Mouse (Mus musculus): ENCODE measurements around the gene Amz2. TPM values are rescaled to one million over a fixed set of nuclear protein-coding genes. Genes with fewer than 3 reads are reported as not detected.
"Not testable (repeated sequence)": the region's sequence is repeated elsewhere in the genome, so short reads cannot be mapped to it uniquely, and the experiment has no call there.

Gene Amz2
- polyA plus RNA-seq, 1 experiment from 2014 or later: 50.1 TPM

- Histone ChIP-seq H3K36me3 (ENCODE audit: control insufficient read depth, insufficient read depth, low read length) (no peaks in the 10 kb centered on the region), H3K4me3 (ENCODE audit: low read depth, low read length) (no peak overlapping the region), H3K4me2 (ENCODE audit: low read depth, severe bottlenecking) (no peak overlapping the region), H3K27ac (replicated peaks; ENCODE audit: low read depth, low read length) (no peak overlapping the region), H3K9me3 (ENCODE audit: control insufficient read depth, low read length) (no peaks in the 10 kb centered on the region), H3K4me1 (ENCODE audit: control insufficient read depth, insufficient read depth, low read length) (no peaks in the 10 kb centered on the region), H3K9ac (ENCODE audit: low read length) (no peak overlapping the region), H3K27me3 (ENCODE audit: control insufficient read depth, insufficient read depth, low read length) (no peaks in the 10 kb centered on the region)
- DNase-seq (ENCODE audit: low spot score) (no peak), ATAC-seq (ENCODE audit: insufficient number of reproducible peaks, low FRiP score, low TSS enrichment, low read depth) (no peak)
- 83% methylated on average over 16 of the region's 16 CpGs for WGBS
These were observed 54.0 kb downstream of the Amz2 start for GRCm38 (mm10) chr11:109479575-109480285.

DNA sequence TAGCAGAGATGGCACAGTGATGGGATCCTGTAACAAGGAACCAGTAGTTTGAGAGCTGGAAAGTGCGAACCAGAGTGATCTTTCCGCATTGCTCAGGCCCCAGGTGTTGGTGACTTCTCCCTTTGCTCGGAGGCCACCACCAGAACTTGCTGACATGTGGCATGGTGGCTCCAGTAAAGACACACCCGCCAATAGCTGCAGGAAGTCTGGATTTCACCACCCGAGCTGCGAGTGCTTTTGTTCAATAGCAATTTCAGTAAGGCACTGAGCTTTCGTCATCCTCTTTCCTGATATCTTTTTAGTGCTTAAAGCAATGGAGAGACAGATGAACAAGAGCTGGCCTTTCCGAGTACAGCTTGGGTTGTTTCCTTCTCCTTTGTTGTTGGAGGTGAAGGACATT, 54.7 kb downstream of the Amz2 start:
- no peak for ATAC-seq (ENCODE audit: insufficient number of reproducible peaks, low FRiP score, low TSS enrichment, low read depth)
- H3K27me3 ChIP-seq (ENCODE audit: control insufficient read depth, insufficient read depth, low read length): no peaks in the 10 kb centered on the region
- H3K27ac ChIP-seq (replicated peaks; ENCODE audit: low read depth, low read length): no peak overlapping the region
- no peak overlapping the region for H3K4me3 ChIP-seq (ENCODE audit: low read depth, low read length)
- WGBS: 81% methylated on average over 8 of the region's 8 CpGs
- H3K36me3 ChIP-seq (ENCODE audit: control insufficient read depth, insufficient read depth, low read length): no peaks in the 10 kb centered on the region
- DNase-seq (ENCODE audit: low spot score): no peak
- H3K4me1 ChIP-seq (ENCODE audit: control insufficient read depth, insufficient read depth, low read length): no peaks in the 10 kb centered on the region
- no peak overlapping the region for H3K4me2 ChIP-seq (ENCODE audit: low read depth, severe bottlenecking)
- H3K9ac ChIP-seq (ENCODE audit: low read length): no peak overlapping the region
- no peaks in the 10 kb centered on the region for H3K9me3 ChIP-seq (ENCODE audit: control insufficient read depth, low read length)

DNA sequence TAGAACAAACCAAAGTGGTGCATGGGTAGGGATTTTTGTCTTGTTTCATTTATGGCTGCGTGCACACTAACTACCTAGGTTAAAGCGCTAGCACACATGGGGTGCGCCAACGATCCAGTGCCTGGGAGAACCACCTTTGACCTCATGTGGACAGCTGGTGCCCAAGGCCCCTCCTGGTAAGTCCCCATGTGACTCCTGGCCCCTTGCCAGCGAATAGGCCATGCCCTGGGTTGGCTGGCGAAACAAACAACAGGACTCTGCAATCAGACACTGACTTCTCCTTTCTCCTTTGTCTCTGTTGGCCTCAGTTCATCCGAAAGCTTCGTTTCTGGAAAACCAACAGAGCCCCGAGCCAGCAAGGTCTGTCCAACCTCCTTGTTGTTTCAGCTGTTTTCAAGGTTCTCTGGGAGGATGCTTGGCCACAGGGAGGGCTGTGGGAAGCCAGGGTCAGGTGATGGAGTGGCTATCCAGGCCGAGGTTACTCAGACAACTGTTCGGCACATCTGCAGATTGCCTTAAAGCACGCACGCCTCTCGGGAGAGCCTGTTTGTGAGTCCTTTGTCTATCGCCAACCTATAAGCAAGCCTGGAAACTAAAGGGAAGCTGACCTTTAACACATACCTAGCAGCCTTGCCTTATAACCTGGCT, 59.8 kb downstream of the Amz2 start:
- no peaks in the 10 kb centered on the region for H3K9me3 ChIP-seq (ENCODE audit: control insufficient read depth, low read length)
- no peak overlapping the region for H3K9ac ChIP-seq (ENCODE audit: low read length)
- ATAC-seq (ENCODE audit: insufficient number of reproducible peaks, low FRiP score, low TSS enrichment, low read depth): no peak
- H3K4me1 ChIP-seq (ENCODE audit: control insufficient read depth, insufficient read depth, low read length): no peaks in the 10 kb centered on the region
- DNase-seq (ENCODE audit: low spot score): no peak
- H3K4me2 ChIP-seq (ENCODE audit: low read depth, severe bottlenecking): no peak overlapping the region
- no peaks in the 10 kb centered on the region for H3K36me3 ChIP-seq (ENCODE audit: control insufficient read depth, insufficient read depth, low read length)
- WGBS: 89% methylated on average over 15 of the region's 15 CpGs
- no peak overlapping the region for H3K27ac ChIP-seq (replicated peaks; ENCODE audit: low read depth, low read length)
- no peaks in the 10 kb centered on the region for H3K27me3 ChIP-seq (ENCODE audit: control insufficient read depth, insufficient read depth, low read length)
- H3K4me3 ChIP-seq (ENCODE audit: low read depth, low read length): no peak overlapping the region

DNA sequence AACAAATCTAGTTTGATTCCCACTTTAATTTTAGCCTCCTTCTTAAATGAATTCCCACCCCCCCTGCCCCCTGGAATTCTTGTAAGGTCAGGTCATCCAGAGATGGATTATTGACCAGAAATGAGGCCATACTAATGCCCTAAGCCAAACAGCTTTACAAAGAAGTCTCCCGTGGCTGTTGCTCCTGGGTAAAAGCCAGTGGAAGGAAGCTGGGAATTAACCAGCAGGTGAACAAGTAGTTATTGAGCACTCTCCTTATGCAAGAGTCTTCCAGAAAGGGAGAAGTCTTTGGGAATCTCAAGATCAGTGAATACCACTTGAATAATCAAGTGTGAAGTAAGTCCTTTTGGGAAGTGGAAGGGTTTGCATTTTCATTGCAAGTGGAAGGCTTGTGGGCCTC, 61.4 kb downstream of the Amz2 start:
- Histone ChIP-seq H3K36me3 (ENCODE audit: control insufficient read depth, insufficient read depth, low read length) (no peaks in the 10 kb centered on the region), H3K4me1 (ENCODE audit: control insufficient read depth, insufficient read depth, low read length) (no peaks in the 10 kb centered on the region), H3K27ac (replicated peaks; ENCODE audit: low read depth, low read length) (no peak overlapping the region), H3K4me2 (ENCODE audit: low read depth, severe bottlenecking) (no peak overlapping the region), H3K9me3 (ENCODE audit: control insufficient read depth, low read length) (no peaks in the 10 kb centered on the region), H3K27me3 (ENCODE audit: control insufficient read depth, insufficient read depth, low read length) (no peaks in the 10 kb centered on the region), H3K4me3 (ENCODE audit: low read depth, low read length) (no peak overlapping the region), H3K9ac (ENCODE audit: low read length) (no peak overlapping the region)
- ATAC-seq (ENCODE audit: insufficient number of reproducible peaks, low FRiP score, low TSS enrichment, low read depth) (no peak), DNase-seq (ENCODE audit: low spot score) (no peak)
- 64% methylated on average over 1 of the region's 1 CpGs for WGBS

GRCm38 (mm10) chr11:109487991-109488684, 62.4 kb downstream of the Amz2 start:
- ATAC-seq (ENCODE audit: insufficient number of reproducible peaks, low FRiP score, low TSS enrichment, low read depth) (no peak), DNase-seq (ENCODE audit: low spot score) (no peak)
- Histone ChIP-seq H3K4me3 (ENCODE audit: low read depth, low read length) (no peak overlapping the region), H3K9me3 (ENCODE audit: control insufficient read depth, low read length) (no peaks in the 10 kb centered on the region), H3K27me3 (ENCODE audit: control insufficient read depth, insufficient read depth, low read length) (no peaks in the 10 kb centered on the region), H3K27ac (replicated peaks; ENCODE audit: low read depth, low read length) (no peak overlapping the region), H3K4me2 (ENCODE audit: low read depth, severe bottlenecking) (no peak overlapping the region), H3K36me3 (ENCODE audit: control insufficient read depth, insufficient read depth, low read length) (no peaks in the 10 kb centered on the region), H3K9ac (ENCODE audit: low read length) (no peak overlapping the region), H3K4me1 (ENCODE audit: control insufficient read depth, insufficient read depth, low read length) (no peaks in the 10 kb centered on the region)
- WGBS: 80% methylated on average over 10 of the region's 10 CpGs

DNA sequence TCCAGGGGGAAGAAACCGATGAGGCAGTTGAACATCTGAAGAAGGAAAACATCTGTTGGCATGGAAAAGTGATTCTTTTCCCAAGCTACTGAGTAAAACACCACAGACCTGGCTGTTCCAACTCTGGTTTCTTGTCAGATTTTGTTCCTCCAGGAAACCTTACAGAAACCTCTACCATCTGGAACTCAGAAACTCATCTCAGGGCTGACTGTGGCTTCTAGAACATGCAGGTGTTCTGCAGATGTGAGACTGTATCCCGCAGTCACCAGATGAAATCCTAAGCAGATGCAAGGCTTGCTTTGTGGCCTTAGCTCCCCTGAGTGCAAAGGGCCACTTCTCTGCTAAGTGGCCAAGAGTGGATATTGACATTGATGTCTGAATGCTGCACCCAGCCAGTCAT, 64.0 kb downstream of the Amz2 start:
- Histone ChIP-seq H3K36me3 (ENCODE audit: control insufficient read depth, insufficient read depth, low read length) (no peaks in the 10 kb centered on the region), H3K9ac (ENCODE audit: low read length) (no peak overlapping the region), H3K9me3 (ENCODE audit: control insufficient read depth, low read length) (no peaks in the 10 kb centered on the region), H3K4me3 (ENCODE audit: low read depth, low read length) (no peak overlapping the region), H3K27ac (replicated peaks; ENCODE audit: low read depth, low read length) (no peak overlapping the region), H3K4me2 (ENCODE audit: low read depth, severe bottlenecking) (no peak overlapping the region), H3K4me1 (ENCODE audit: control insufficient read depth, insufficient read depth, low read length) (peaks cover under 1% of the 10 kb centered on the region; the same call in 1 of the 2 replicates), H3K27me3 (ENCODE audit: control insufficient read depth, insufficient read depth, low read length) (no peaks in the 10 kb centered on the region)
- 83% methylated on average over 2 of the region's 2 CpGs for WGBS
- no peak for DNase-seq (ENCODE audit: low spot score)
- ATAC-seq (ENCODE audit: insufficient number of reproducible peaks, low FRiP score, low TSS enrichment, low read depth): no peak

GRCm38 (mm10) chr11:109491844-109492243, 66.1 kb downstream of the Amz2 start:
- 73% methylated on average over 4 of the region's 4 CpGs for WGBS
- ATAC-seq (ENCODE audit: insufficient number of reproducible peaks, low FRiP score, low TSS enrichment, low read depth): no peak
- peaks cover 4% of the 10 kb centered on the region; the same call in 1 of the 2 replicates for H3K4me1 ChIP-seq (ENCODE audit: control insufficient read depth, insufficient read depth, low read length)

GRCm38 (mm10) chr11:109492847-109493464, 67.2 kb downstream of the Amz2 start:
- 80% methylated on average over 8 of the region's 8 CpGs for WGBS
- not testable (repeated sequence) for H3K4me1 ChIP-seq (ENCODE audit: control insufficient read depth, insufficient read depth, low read length); H3K4me3 ChIP-seq (ENCODE audit: low read depth, low read length); DNase-seq (ENCODE audit: low spot score); ATAC-seq (ENCODE audit: insufficient number of reproducible peaks, low FRiP score, low TSS enrichment, low read depth); H3K4me2 ChIP-seq (ENCODE audit: low read depth, severe bottlenecking); H3K9me3 ChIP-seq (ENCODE audit: control insufficient read depth, low read length); H3K9ac ChIP-seq (ENCODE audit: low read length); H3K36me3 ChIP-seq (ENCODE audit: control insufficient read depth, insufficient read depth, low read length); H3K27me3 ChIP-seq (ENCODE audit: control insufficient read depth, insufficient read depth, low read length); H3K27ac ChIP-seq (replicated peaks; ENCODE audit: low read depth, low read length)

More at GRCm38 (mm10) chr11:109491844-109492243, 66.1 kb downstream of the Amz2 start:
- no peak overlapping the region for H3K9ac ChIP-seq (ENCODE audit: low read length)
- DNase-seq (ENCODE audit: low spot score): no peak
- no peak overlapping the region for H3K27ac ChIP-seq (replicated peaks; ENCODE audit: low read depth, low read length)
- no peaks in the 10 kb centered on the region for H3K27me3 ChIP-seq (ENCODE audit: control insufficient read depth, insufficient read depth, low read length)
- H3K36me3 ChIP-seq (ENCODE audit: control insufficient read depth, insufficient read depth, low read length): no peaks in the 10 kb centered on the region
- no peak overlapping the region for H3K4me2 ChIP-seq (ENCODE audit: low read depth, severe bottlenecking)
- no peak overlapping the region for H3K4me3 ChIP-seq (ENCODE audit: low read depth, low read length)
- no peaks in the 10 kb centered on the region for H3K9me3 ChIP-seq (ENCODE audit: control insufficient read depth, low read length)
